Mouse (Mus musculus): Measurements from ENCODE around the gene Tuba1c.
"Not testable (repeated sequence)": the region's sequence is repeated elsewhere in the genome, so short reads cannot be mapped to it uniquely, and the experiment has no call there.

The Tuba1c gene

DNA sequence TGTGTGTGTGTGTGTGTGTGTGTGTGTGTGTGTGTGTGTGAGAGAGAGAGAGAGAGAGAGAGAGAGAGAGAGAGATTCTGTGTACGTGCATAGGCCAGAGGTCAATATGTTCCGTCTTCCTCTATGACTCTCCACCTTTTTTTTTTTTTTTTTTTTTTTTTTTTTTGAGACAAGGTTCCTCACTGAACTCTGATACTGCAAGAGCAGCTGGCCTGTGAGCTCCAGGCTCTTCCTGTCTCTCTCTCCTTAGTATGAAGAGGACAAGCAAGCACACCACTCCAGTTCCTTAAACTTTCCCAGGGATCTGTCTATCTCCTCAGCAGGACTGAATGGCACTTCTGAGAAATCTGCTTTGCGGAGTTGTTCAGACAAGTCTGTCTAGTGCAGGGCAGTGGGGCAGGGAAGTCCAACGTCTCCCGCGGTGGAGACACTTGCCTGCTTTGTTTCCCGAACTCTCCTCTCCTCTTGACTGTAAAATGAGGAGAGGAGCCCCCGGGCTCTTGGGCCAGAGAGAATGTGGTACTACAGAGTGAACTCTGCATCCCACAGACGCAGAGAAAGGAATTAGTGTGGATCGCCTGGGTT, 725 bp upstream of the Tuba1c start:
- in situ Hi-C loops (cut with MboI, MseI): no loop called here

DNA sequence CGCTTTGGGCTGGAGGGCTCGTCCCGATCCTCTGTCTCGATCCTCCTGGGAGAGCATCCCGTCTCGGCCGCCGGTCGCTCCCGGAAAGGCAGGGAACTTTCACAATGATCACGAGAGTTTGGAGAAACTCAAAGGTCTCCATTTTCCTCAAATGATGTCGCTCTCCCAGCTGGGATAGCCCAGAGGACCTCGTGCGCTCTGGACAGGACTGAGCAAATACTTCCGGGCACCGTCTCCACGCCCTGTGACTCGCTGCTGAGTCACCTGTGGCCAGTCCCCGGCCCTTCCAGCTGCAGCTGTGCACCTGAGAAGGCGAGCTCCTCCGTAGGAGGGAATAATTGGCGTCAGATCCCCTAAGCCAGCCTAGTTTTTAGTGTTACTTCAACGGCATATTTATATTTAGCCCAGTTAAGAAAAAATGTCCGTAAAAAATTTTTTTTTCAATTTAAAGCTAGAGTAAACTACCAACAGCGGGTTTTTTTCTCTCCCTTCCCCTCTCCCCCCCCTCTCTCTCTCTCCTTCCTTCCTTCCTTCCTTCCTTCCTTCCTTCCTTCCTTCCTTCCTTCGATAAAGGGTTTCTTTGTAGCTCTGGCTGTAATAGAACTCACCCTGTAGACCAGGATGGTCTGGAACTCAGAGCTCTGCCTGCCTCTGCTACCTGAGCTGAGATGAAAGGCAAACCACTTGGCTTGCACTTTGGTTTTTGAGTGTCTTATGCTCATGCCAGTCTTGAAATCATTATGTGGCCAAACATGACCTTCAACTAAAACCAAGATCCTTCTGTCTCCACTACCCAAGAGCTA, 1.1 kb downstream of the Tuba1c start:
- in situ Hi-C loops (cut with MboI, MseI): loop anchor here (5.0 kb wide), 2 partner anchors 98 to 303 kb away; partner anchors contain the start of genes Fkbp11 and Tuba1b

DNA sequence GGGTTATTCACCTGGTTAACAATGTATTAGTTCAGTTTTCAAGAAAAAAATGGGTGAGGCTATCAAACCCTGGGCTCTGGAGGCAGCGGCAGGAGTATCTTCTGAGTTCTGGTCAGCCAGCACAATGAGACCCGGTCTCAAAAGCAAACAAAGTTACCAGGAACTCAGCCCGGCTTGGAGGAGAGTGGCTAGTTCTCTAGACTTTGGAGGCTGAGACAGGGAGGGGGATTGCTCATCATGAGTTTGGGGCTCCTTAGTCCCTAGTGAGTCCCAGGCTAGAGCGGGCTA, 1.6 kb downstream of the Tuba1c start:
- in situ Hi-C loops (cut with MboI, MseI): loop anchor here (5.0 kb wide), 2 partner anchors 99 to 304 kb away; partner anchors contain the start of genes Fkbp11 and Tuba1b

DNA sequence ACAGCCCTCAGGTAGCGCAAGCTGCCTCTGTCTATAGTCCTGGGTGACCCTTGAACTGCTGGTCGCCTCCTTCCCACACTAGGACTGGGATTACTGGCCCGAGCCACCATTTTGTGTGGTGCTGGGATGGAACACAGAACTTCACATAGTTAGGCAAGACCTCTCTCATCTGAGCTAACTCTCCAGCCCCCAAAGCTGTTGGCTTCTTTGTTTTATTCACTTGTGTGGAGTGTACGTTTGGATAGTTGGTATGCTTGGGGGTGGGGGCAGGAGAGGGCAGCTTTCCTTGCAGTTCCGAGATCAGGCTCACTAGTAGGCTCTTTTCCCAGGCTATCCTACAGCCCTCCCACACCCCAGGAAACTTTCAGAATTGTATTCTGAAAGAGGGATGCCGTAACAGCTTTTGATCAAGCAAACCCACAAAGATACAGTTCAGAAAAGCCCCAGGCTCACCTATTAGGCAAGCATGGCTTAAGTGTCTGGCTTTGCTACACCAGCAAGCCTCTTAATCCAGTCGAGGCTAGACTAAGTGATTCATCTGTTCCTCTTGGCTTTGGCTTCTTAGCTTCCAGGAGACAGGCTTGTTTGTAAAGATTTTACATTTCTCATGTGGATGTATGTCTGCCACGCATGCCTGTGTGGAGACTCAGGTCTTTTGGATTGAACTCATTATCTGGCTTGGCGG, 2.5 kb downstream of the Tuba1c start:
- in situ Hi-C loops (cut with MboI, MseI): loop anchor here (5.0 kb wide), 2 partner anchors 100 to 305 kb away; partner anchors contain the start of genes Fkbp11 and Tuba1b

DNA sequence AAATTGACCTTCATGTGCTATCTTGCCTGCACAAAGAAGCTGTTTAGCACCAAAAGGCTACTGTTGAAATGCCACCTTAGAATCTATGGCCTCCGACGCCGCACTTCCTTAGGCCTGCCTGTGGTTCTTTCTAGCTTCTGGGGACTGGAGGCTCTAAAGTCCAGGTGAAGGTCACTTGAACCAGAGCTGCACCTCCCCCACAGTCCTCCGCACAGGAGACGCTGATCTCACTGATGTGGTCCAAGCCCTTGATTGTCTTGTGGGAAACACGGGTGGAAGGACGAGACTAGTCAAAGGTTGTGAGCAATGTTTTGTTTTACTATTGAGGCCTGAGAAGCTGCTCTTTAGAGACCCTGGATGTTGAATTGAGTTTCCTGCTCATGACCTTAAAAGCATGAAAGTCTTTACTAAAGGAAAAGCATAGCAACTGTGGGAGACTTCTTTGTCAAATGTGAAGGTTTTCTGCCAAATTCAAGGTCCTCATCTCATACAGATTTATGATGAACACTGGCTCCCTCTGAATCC, 3.1 kb downstream of the Tuba1c start:
- in situ Hi-C loops (cut with MboI, MseI): loop anchor here (5.0 kb wide), 2 partner anchors 100 to 305 kb away; partner anchors contain the start of genes Fkbp11 and Tuba1b

DNA sequence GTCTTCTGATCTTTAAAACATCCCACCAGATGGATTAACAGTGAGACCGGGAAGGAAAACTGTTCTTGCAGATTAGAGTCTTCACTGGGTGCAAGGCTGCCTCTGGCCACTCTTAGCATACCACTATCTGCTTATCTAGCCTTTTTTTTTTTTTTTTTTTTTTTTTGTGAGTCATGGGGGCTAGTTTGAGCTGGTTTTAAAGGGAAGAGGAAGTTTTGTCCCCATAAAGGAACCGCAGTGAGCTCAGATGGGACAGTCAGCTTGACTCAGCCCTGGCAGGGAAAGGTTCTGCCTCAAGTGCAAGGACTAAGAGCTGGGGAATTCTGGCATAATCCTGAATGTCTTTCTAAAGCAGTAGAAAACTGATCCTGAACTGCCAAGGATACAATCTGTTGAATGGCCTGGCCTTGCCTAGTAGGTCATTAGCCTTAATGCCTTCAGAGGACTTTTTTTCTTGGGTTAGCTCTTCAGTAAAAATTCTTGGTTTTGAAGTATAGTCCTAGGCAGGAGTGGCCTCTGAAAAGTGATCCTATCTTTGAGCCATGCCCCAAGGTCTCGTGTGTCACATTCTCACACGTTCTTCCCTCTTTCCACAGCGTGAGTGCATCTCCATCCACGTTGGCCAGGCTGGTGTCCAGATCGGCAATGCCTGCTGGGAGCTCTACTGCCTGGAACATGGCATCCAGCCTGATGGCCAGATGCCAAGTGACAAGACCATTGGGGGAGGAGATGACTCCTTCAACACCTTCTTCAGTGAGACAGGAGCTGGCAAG, 4.0 kb downstream of the Tuba1c start:
- in situ Hi-C loops (cut with MboI, MseI): loop anchor here (5.0 kb wide), 2 partner anchors 101 to 306 kb away; partner anchors contain the start of genes Fkbp11 and Tuba1b

DNA sequence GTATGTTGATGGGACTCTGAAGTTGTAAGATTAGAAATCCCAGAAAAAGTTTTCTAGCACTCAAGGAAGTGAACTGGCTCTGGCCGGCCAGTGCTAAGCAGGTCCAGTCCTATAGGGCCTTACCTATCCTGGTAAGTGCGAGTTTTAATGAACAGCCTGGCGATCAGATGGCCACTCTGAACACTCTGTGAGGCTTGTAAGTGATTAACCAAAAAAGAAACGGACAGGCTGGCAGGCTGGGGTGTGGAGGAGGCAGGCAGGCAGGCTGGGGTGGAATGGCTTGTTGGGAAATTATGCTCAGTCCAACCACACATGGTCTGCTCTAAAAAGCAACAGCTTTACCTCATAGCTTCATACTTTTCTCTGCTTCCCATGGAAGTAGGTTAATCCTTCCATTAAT, 5.7 kb downstream of the Tuba1c start:
- in situ Hi-C loops (cut with MboI, MseI): no loop called here

DNA sequence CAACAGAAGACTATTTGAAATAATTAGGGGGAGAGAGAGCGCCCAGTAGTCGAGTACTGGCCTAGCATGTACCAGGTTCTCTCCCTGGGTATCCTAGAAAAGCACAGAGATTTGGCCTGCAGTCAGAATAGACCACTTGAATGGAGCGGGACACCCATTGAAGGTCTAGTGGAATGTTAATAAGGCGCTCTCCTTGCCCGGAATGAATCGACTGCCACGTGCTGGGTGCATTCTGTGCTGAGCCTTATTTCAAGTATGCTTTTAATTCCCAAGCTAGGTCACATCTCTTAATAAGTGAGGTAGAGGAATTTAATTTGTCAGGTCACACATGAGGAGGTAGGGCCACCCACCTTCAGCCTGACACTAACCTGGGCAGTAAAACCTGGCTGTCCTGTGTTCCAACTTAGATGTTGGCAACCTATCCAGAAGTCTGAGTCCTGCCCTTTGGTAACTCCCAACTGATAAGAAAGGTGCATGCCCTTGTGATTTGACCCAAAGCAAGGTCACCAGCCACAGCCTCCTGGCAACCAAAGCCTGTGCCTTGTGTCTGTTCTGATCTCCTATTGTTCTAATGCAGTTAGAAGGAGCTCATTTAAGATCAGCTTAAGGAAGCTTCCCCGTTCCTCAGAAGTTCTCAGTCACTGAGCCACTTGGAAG, 6.7 kb downstream of the Tuba1c start:
- in situ Hi-C loops (cut with MboI, MseI): no loop called here

DNA sequence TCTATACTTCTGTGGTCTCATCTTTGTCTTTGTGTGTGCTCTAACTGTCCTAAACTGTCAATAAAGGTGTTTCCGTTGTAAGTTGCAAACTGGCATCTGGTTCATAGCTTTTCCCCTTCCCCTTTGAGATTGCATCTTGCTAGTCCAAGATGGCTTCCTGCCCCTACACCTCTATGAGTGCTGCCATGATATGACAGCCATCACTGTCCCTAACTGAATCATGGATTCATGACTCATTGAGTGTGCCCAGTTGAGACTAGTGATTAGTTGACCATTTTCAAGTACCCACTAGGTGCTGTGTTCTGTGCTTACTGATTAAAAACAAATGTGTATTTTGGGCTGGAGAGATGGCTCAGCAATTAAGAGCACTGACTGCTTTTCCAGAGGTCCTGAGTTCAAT, 8.3 kb downstream of the Tuba1c start:
- in situ Hi-C loops (cut with MboI, MseI): no loop called here

DNA sequence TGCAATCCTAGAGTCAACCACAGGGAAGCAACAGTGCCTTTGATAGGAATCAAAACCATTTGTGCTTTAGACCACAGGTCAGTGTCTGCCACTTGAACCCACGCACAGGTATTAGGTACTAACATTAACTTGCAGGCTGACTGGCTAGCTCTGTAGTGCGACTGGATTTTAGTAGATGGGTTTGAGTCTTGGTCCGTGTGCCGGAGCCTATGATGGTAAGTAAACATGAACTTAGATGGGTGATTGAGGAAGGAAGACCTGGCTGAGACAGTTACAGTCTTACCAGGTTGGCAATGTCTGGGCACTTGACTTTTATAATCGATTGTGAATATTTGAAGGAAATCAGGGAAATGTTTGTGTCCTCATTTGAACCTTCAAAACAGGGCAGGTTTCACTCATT, 9.1 kb downstream of the Tuba1c start:
- in situ Hi-C loops (cut with MboI, MseI): no loop called here

DNA sequence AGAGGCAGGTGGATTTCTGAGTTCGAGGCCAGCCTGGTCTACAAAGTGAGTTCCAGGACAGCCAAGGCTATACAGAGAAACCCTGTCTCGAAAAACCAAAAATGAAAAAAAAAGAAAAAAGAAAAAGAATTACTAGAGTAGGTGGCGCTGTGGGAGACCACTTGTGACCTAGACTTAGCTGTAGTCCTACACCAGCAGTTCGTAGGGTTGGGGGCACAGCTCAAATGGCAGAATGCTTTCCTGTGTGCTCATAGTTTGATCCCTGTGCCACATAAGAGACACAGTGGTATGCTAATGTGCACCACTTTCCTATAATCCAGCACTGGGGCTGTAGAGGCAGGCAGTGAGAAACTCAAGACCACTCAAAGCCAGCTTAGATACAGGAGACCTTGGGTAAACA, 9.6 kb downstream of the Tuba1c start:
- in situ Hi-C loops (cut with MboI, MseI): no loop called here

DNA sequence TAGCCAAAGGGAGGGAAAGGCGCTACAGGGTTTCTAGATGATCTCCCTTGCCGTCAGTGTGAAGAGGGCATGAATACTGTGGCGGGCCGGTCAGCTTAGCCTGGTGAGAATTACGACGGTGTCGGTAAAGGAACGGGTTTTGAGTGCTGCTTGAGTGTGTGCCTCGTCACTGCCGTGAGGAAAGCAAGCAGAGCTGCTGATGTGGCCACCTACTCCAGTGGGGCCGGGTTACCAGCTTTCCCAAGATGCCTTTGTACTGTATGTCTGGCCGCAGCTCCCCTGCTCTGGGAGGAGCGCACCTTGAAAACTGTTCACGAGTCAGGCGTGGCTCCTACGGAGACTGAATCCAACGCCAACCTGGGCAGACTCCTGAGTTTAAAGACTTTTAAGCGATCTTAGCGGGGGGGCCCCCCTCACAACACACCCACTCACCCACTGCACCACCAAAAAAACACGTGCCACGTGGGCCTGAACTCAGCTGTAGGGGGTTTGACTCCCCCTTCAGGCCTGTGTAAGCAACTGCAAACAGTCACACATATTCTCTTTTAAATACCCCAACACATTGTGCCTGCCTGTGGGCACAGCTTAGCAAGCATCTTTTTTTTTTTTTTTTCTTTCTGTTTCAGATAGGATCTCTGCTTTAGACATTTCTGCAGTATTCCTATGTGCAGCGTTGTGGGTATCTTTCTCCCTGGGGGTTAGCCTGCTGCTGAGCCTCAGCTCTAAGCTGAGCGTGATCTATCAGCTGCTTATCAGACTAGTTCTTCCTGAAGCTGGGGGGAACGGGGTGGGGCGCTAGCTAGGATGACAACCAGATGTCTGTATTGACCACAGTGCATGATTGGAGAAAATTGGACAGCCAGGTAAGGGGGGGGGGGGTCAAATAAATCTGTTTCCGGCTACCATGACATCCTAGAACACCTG, 10.6 kb downstream of the Tuba1c start:
- in situ Hi-C loops (cut with MboI, MseI): no loop called here

DNA sequence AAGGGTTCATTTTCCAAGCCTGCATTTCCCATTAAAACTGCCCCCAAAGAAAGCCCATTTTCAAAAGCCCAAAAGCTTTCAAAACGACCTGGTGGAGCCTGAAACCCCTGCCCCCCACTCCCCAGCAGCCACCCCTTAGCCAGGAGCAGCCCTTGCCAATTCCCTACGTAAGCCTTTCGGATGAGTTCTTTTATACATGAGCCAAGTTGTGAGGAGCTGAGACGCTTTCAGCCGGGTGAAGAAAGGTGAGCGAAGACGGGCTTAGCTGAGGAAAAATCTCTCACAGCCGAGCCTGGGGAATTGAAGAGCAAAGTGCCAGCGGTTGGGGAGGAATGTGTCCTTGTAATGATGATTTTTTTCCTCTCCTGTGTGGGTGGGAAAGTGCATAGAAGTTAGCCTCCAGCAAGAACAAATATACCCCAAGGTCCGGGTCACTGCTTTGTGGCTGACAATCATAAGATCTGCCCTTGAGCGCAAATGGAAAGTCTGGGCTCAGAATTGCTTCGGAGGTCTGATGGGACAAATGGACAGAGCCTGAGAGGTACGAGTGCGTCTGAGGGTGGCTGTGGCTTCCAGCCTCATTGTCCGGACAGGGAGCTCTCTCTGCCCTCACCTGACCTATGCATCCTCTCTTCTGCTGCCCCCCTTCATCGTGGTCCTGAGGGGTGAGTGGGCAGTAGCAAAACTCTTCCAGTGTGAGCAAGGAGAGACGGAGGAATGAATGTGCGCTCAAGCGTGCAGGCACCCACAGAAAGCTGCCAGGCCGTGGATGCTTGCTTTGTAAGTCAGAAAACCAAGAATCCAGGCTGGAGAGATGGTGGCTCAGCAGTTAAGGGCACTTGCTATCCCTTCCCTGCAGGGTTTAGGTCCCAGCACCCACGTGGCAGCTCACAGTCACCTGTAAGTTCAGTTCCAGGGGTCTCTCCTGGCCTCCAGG, 11.5 kb downstream of the Tuba1c start:
- in situ Hi-C loops (cut with MboI, MseI): no loop called here

DNA sequence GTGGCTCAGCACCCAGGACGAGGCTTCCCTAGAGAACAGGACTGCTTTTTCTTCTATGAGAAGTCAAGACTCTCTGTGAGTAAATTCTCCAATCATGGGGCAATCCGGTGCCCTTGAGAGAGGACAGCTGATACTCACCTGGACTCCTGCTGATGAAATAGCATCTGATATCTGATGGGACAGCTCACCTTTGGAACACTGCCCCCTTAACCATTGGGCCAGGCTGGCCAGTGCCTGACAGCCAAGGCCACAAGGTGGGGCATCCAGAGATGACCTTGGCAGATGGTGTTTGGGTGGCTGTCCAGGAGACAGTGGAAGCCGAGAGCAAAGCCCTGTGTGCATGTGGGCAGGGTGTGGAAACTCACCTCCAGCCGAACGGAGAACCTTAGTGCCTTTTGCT, 12.6 kb downstream of the Tuba1c start:
- in situ Hi-C loops (cut with MboI, MseI): no loop called here

DNA sequence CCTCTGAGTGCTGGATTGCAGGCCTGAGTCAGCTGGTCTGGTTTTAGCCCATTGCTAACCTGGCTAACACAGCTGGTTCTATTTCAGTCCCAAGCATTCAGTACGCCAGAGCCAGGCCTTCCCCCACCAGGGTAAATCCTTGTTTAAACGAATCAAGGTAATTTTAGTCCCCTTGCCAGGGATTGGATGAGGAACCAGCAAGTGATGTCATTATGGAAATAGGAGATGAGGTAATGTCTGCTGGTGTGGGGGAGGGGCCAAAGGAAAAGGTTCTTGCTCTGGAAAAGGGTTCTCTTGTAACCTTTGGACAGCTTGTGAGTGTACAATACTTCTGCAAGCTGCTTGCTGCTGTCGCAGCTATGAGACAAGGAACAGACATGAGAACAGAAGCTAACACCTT, 15.2 kb downstream of the Tuba1c start:
- in situ Hi-C loops (cut with MboI, MseI): no loop called here

DNA sequence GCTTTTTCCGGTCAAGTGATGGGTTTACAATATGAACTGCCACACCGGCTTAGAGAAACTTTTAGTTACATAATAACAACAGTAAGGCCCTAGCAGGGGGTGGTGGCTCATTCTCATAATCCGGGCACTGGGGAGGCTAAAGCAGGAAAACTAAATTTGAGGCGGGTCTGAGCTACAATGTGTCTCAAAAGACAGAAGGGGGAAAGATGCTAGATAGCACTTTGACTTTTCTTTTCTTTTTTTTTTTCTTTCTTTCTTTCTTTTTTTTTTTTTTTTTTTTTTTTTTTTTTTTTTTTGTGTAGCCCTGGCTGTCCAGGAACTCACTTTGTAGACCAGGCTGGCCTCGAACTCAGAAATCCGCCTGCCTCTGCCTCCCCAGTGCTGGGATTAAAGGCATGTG, 16.0 kb downstream of the Tuba1c start:
- in situ Hi-C loops (cut with MboI, MseI): not testable (repeated sequence)

DNA sequence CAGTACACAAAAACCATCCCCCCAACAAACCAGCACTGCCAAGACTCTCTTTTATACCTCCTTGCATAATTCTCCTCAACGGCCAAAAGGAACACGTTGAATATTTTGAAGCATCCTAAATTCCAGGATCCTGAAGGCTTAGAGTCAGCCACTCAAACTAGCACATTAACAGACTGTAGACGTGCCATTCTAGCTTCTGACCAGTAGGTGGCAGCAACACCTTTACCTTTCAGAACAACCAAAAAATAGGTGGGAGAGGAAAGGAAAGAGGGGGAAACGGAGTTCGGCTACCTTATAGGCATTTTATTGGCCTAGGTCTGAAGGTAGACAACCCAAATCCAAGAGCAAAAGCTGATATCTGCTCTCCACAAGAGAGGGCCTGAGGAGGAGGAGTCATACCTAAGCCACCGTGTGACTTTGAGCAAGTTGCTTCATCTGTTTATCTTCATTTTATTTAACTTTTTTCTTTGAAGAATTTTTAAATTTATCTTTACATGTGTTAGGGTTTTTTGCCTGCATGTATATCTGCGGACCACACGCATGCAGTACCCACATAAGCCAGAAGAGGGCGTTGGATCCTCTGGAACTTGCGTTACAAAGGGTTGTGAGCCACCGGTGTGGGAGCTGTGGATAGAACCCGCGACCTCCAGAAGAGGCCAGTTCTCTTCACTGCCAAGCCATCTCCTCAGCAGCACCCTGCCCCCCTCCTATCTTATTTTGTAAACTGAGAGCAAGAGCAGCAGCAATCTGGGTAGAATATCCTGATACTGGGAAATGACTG, 20.0 kb downstream of the Tuba1c start:
- in situ Hi-C loops (cut with MboI, MseI): no loop called here

DNA sequence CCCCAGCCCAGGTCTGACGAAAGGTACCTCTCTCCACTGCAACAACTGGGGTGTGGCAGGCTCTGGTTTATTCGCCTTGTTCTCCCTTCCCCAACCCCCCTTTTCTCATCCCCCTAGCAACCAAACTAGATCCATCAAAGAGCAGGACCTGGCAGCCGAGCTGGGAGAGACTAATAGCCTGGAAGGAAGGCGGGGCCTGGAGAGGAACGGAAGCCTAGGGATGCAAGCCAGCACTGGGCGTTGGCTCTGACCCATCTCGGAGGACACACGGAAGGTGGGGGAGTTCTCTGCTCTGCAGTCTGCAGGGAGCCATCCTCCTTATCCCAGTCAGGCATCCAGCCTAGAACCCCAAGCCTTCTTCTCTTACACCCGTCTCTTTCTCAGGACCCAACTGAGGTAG, 23.7 kb downstream of the Tuba1c start:
- in situ Hi-C loops (cut with MboI, MseI): no loop called here
